Mouse (Mus musculus): ENCODE results near the gene Gm13279.

DNA sequence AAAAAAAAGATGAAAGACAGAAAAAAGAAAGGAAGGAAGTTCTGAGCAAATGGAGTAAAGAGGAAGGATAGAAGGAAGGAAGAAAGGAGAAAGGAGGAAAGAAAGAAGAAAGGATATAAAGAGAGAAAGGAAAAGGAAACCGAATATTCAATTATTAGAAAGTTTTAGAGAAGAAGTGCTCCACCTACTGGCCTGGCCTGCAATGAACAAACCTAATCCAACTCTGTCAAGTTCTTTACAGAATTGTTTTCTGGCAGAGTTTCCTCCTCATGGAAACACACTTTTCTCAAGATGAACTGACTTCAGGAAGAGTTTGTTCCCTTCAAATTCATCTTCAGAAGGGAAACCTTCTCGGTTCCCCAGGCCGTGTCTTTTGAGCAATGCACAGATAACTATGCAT is 41.6 kb downstream of the Gm13279 start:
- TF ChIP-seq EP300 (optimal IDR thresholded peaks at IDR 0.05) (no peak), CTCF (IDR thresholded peaks at IDR 0.05; ENCODE audit: low read depth) (peak; percentile 68)

Data from stomach, postnatal 0 days (tissue).